Mouse (Mus musculus): ENCODE data around the gene Aasdh. TPM values are rescaled to one million over a fixed set of nuclear protein-coding genes. Genes with fewer than 3 reads are reported as not detected.
"Not testable (repeated sequence)": the region's sequence is repeated elsewhere in the genome, so short reads cannot be mapped to it uniquely, and the experiment has no call there.

Gene Aasdh
- total RNA-seq (2021) = 10 to 100 TPM; 10.2 to 11.3 TPM

GRCm38 (mm10) chr5:76905405-76906154 lies at the start of gene Aasdh:
Gene Aasdh (minus strand): TSS chr5:76905514.
- DNase-seq = peak; percentile 99

DNA sequence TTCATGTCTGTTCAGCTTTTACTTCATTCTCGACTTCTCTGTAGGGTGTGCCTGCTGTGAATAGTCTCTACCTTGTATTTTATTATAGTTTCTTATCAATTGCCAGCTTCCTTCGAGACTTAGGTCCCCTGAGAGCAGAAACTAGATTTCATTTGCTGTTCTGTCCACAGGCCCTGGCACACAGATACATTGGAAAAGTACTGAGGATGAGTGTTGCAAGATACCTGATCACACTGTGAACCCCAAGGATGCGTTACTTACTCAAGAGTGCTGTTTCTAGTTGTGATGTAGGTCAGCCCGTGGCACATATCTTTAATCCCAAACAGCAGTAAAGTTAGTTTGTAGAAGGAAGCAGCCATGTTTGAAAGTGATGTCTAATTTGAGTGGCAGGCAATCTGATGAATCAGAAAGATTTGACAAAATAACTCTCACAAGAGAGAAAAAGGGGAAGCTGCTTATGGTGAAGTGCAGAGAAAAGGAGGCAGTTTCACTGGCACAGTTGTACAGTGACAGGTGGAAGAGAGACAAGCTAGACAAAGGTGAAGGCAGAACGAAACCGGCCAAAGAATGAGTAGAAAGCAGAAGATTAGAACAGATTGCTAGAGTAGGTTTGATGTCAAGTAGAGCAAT lies 49.1 kb upstream of the Aasdh start:
- no peak for DNase-seq

DNA sequence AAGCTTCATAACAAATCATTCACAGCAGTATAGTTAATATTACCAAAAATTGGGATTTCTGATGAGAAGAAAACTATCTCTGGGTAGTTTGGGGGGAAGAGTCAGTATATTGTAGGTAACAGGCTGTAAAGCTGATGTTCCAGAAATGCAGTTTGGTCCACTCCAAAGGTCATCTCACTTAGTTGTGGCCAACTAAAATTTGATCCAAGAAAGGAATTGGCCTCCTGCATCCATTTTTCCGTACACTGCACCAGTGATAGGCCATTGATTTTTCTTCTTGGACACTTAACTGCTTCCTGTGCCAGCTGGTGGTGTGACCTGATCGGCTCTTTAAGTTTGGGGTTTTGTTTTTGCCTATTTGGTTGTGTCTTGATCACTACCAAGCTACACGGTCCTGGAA lies 48.5 kb upstream of the Aasdh start:
- no peak for DNase-seq

GRCm38 (mm10) chr5:76952112-76953040 lies 47.1 kb upstream of the Aasdh start:
- no peak for DNase-seq

GRCm38 (mm10) chr5:76951106-76952027 lies 46.1 kb upstream of the Aasdh start, which contains the start of the genes Paics and Ppat:
Gene Paics (plus strand): TSS chr5:76951307.
Gene Ppat (minus strand): TSS chr5:76951578.
- peak; percentile 99 for DNase-seq

GRCm38 (mm10) chr5:76950343-76951105 lies 45.2 kb upstream of the Aasdh start:
- no peak for DNase-seq

DNA sequence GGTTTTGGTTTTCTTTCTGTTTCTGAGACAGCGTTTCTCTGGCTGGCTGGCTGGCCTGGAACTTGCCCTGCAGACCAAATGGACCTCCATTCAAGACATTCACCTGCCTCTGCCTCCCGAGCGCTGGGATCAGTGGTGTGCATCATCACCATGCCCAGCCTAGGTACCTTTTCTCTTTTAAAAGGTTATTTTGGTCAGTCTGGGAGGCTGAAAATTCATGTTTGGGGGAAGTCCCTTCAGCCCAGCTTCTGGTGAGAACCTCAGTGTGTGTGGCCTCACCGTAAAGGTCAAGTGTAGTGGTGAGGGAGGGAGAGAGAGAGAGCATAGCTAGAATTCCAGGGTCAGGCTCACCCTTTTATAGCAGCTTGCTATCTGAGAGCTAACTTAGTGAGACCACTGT lies 42.4 kb upstream of the Aasdh start:
- DNase-seq = no peak

GRCm38 (mm10) chr5:76947142-76947541 lies 41.8 kb upstream of the Aasdh start:
- DNase-seq = no peak

GRCm38 (mm10) chr5:76945678-76946033 lies 40.3 kb upstream of the Aasdh start:
- no peak for DNase-seq

GRCm38 (mm10) chr5:76944965-76945677 lies 39.8 kb upstream of the Aasdh start:
- DNase-seq = no peak

- no peak for DNase-seq
Observed at GRCm38 (mm10) chr5:76942505-76942904, 37.2 kb upstream of the Aasdh start.

- DNase-seq = no peak
Observed at GRCm38 (mm10) chr5:76941975-76942374, 36.7 kb upstream of the Aasdh start.

DNA sequence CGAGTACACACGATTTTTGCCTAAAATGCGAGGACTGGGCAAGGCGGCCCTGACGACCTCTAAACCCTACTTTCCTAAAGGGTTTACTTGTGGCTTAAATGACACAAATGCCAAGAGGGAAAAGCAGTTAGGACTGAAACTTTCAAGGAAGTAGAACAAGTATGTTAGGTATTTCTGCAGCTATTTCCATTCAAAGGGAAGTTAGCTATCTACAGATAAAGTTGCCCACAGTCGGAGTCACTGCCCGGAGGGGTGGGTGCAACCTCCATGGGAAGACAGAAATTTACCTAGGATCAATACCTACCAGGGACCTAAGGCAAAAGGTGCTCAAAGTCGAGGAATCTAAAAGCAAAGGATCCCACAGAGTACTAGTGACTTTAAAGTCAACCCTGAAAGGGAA lies 34.4 kb upstream of the Aasdh start:
- DNase-seq = no peak

DNA sequence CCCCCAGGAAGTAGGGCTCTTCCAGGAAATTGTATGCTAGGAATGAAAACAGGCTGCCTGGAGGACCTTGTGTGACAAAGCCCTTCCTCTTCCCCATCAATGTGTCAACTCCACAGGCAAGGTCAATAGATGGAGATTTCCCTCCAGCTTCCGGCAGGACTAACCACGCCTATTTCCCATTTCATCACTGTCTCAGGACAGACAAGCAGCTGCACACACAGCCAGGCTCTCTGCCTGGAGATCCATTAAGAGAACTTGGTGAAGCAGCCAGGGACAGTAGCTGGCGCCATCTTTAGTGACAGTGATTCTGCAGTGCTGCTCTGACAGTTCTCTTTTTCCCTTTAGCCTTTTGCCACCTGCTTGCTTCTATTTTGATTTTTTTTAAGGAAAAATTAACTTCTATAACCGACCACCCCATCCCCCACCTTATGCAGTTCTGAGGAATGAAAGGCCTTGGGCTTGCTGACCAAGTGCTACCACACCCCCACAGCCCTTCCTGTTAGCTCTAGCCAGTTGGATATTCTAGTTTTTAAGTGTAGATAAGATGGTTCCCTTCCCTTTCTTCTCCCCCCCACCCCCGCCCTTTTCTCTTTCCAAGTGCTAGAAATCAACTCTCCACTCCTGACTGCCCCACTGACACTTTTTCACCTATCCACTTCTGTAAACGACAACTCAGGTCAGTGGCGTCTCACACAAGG lies 24.0 kb upstream of the Aasdh start:
- no peak for DNase-seq

DNA sequence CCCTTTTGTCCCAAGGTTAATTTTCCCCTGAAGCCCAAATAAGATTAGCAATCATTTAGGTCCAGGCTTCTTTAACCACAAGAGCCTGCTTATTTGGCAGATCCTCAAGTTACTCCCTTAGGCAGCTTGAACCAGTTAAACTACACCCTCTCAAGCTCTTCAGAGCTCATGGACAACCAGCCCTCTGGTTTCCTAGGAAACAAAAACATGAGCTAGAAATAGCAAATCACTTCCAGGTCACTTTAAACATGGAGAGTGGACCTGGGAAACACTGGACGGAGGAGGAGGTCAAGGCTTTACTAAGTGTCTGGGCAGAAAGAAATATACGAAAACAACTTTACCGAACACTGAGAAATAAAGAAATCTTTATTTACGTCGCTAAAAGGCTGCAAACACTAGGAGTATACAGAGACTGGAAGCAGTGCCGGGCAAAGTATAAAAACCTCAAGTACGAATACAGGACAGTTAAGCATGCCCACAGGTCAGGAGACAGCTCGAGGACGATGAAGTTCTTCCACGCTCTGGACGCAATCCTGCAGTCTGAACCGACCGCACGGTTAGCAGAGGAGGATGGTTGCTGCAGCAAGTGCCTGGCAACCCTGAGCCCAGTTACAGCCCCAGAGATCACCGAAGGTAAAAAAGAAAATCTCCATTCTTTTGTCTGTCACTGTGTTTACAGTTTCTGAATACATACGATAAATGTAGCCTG lies 23.0 kb upstream of the Aasdh start:
- no peak for DNase-seq

DNA sequence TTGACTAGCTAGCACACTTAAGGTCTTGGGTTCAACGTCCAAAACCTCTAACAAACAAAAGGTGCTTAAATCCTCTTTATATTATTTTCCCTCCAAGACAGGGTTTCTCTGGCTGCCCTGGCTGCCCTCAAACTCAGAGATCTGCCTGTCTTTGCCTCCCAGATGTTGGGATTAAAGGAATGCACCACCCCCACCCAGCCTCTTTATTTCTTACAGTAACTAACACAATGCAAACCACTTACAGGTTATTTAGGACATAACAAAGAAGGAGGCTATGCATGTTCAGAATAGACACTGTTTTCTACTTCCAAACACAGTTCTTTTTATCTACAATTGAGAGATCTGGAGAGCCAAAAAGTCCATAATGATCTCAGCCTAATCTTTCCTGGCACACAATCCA lies 19.0 kb upstream of the Aasdh start:
- DNase-seq = no peak

DNA sequence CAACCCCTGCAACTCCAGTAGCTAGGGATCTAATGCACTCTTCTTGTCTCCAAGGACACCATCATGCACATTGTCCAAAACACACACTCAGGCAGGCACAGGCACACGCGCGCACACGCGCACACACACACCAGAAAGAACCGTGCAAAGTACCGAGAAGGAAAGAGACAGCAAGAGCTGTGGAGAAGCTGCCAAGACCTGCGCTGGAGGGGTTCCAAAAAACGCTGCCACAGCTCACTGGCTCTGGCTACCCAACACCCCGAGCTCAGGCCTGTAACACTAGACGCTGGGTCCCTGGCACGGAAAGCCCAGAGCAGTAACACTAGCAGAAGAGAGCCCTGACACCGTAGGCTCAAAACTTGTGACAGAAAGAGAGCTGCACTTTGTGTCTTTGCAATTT lies 18.1 kb upstream of the Aasdh start:
- DNase-seq = peak; percentile 84

DNA sequence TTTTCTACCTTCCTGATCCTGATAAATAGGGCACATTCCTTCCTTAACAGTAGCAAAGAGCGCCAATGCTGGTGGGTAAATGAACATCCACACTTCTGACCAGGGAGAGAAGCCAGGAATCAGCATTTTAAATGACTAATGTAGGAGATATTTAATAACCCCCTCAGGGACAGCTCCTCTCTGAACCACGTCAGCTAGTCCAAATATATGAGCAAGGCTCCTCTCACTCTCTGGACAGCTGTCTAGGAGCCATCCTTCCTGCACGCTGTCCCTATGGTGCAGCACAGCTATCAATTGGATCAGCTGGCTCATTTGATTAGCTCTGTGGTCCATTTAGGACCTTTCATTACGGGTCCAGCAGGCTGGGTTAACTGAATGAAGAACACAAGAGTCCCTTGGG lies 17.5 kb upstream of the Aasdh start:
- DNase-seq = no peak

DNA sequence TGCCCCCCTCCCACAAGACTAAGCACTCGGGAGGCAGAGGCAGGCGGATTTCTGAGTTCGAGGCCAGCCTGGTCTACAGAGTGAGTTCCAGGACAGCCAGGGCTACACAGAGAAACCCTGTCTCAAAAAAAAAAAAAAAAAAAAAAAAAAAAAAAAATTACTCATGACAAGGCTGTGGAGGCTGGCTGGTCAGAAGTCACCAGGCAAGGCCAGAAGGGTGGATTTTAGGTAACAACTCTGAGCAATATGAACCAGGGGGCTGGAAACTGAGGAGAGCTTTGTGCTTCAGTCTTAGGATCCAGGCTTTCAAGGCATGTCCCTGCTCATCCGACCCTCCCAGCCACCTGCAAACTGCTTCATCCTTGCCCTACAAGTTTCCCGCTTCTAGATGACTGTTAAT lies 7.2 kb upstream of the Aasdh start:
- DNase-seq = not testable (repeated sequence)
